Mouse (Mus musculus): ENCODE measurements around the gene 1110017D15Rik. TPM values are rescaled to one million over a fixed set of nuclear protein-coding genes. Genes with fewer than 3 reads are reported as not detected.

The 1110017D15Rik gene
- polyA plus RNA-seq (2016; fragmentation: Nextera tagmentation; extraction: Ambion mirVana) = 3.8 and 6.1 TPM in 2 replicates

- Histone ChIP-seq H3K4me1 (peaks cover 23% of the 10 kb centered on the region), H3K4me3 (no peak within 1 kb of the TSS), H3K27me3 (ENCODE audit: poor library complexity, severe bottlenecking) (peaks cover 29% of the 10 kb centered on the region), H3K27ac (peak within 1 kb of the TSS; percentile 48; the same call in 1 of the 2 replicates), H3K36me3 (replicated peaks) (peaks cover 4% of the 10 kb centered on the region; the same call in 1 of the 2 replicates), H3K9me3 (no peaks in the 10 kb centered on the region)
- no peak for DNase-seq (ENCODE audit: extremely low spot score, low spot score)
- 93% methylated on average over 2 of the region's 2 CpGs for WGBS
Measured at GRCm38 (mm10) chr4:41517233-41517632, at the start of gene 1110017D15Rik. Gene 1110017D15Rik, minus strand, starts transcription at chr4:41517333.

DNA sequence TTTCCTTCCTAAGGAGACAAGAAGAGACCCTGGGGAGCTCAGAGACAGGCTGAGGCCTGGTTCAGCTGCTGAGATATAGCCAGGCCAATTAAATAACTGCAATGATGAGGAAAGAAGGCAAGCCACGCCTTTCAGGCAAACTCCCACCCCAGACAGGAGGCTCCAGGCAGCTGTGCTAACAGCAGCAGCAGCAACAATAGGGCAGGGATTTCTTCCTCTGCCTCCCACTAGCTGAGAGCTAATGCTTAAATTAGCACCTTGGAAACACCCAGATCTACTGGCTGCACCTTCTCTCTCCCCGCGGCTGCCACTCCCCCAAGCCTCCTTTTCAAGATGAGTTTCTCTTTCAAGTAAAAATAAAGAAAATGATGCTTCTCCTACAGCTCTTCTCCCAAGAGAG, 49.0 kb upstream of the 1110017D15Rik start:
- no peaks in the 10 kb centered on the region for H3K36me3 ChIP-seq (replicated peaks)
- H3K27ac ChIP-seq = no peak overlapping the region
- no peaks in the 10 kb centered on the region for H3K9me3 ChIP-seq
- 3% methylated on average over 3 of the region's 3 CpGs for WGBS
- no peak overlapping the region; the same call in 1 of the 2 replicates for H3K4me3 ChIP-seq
- no peak for DNase-seq (ENCODE audit: extremely low spot score, low spot score)
- peaks cover 38% of the 10 kb centered on the region for H3K4me1 ChIP-seq
- peaks cover 31% of the 10 kb centered on the region for H3K27me3 ChIP-seq (ENCODE audit: poor library complexity, severe bottlenecking)

- Histone ChIP-seq H3K4me1 (peaks cover 20% of the 10 kb centered on the region), H3K36me3 (replicated peaks) (no peaks in the 10 kb centered on the region), H3K4me3 (no peak overlapping the region), H3K27ac (no peak overlapping the region), H3K27me3 (ENCODE audit: poor library complexity, severe bottlenecking) (peaks cover 15% of the 10 kb centered on the region), H3K9me3 (no peaks in the 10 kb centered on the region)
- whole genome bisulfite sequencing = 90% methylated on average over 5 of the region's 5 CpGs
- DNase-seq (ENCODE audit: extremely low spot score, low spot score) = no peak
Measured at GRCm38 (mm10) chr4:41563297-41563696, 46.2 kb upstream of the 1110017D15Rik start.

DNA sequence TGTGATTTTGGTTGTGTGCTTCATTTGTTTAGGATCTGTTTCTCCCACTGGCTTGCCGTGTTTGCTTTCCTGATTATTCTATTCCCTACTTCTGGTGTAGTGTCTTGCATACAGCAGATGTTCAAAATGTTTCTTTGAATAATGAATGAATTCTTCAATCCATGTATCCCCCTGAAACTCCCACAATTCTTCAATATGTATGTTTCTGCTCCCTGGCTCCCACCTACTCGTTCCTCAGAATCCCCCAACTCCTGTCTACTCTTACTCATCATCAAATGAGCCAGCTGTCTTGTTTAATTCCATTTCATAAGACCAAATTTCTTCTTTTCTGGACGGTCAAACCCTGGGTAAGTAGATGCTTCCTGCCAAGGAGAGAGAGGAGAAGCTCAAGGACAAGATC, 40.0 kb upstream of the 1110017D15Rik start:
- DNase-seq (ENCODE audit: extremely low spot score, low spot score) = no peak
- Histone ChIP-seq H3K4me3 (no peak overlapping the region), H3K9me3 (no peaks in the 10 kb centered on the region), H3K4me1 (peaks cover 33% of the 10 kb centered on the region), H3K27me3 (ENCODE audit: poor library complexity, severe bottlenecking) (no peaks in the 10 kb centered on the region), H3K27ac (no peak overlapping the region), H3K36me3 (replicated peaks) (no peaks in the 10 kb centered on the region)
- 86% methylated on average over 3 of the region's 3 CpGs for WGBS

DNA sequence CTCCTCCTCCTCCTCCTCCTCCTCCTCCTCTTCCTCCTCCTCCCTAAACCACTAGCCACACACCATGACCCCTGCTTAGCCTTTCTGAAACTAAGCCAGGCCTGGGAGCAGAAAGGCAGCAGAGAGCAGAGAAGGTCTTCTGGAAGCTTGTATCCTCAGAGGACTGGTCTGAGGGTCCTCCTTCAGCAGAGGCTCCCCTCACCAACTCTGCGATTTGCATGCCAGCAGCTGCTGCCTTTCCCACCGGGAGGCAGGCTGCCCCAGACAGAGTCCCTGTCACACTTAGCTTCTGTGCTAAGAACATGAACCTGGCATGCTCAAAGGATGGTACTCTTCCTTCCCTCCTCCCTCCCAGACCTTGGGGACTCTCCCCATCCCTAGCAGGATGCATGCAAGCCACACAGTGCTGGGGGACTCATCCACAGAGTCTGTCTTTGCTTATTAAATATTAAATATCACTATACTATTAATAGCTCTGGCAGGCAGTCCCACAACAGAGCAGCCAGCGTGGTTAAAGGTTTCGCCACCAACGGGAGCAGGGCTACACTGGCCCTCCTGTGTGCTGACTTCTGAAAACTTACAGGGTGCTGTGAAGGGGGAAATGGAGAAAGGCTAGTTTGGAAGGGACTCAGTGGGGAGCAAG, 39.3 kb upstream of the 1110017D15Rik start:
- Histone ChIP-seq H3K4me1 (peaks cover 34% of the 10 kb centered on the region), H3K4me3 (no peak overlapping the region), H3K9me3 (no peaks in the 10 kb centered on the region), H3K36me3 (replicated peaks) (no peaks in the 10 kb centered on the region), H3K27me3 (ENCODE audit: poor library complexity, severe bottlenecking) (no peaks in the 10 kb centered on the region), H3K27ac (0 out of 2 replicates have a peak overlapping the region, but pooled peaks have one; percentile 5)
- DNase-seq (ENCODE audit: extremely low spot score, low spot score) = no peak
- 67% methylated on average over 5 of the region's 5 CpGs for WGBS

GRCm38 (mm10) chr4:41554994-41555663, 38.0 kb upstream of the 1110017D15Rik start:
- Histone ChIP-seq H3K27ac (no peak overlapping the region), H3K36me3 (replicated peaks) (no peaks in the 10 kb centered on the region), H3K9me3 (no peaks in the 10 kb centered on the region), H3K27me3 (ENCODE audit: poor library complexity, severe bottlenecking) (no peaks in the 10 kb centered on the region), H3K4me3 (no peak overlapping the region), H3K4me1 (peaks cover 34% of the 10 kb centered on the region)
- WGBS = 83% methylated on average over 14 of the region's 14 CpGs
- no peak for DNase-seq (ENCODE audit: extremely low spot score, low spot score)

DNA sequence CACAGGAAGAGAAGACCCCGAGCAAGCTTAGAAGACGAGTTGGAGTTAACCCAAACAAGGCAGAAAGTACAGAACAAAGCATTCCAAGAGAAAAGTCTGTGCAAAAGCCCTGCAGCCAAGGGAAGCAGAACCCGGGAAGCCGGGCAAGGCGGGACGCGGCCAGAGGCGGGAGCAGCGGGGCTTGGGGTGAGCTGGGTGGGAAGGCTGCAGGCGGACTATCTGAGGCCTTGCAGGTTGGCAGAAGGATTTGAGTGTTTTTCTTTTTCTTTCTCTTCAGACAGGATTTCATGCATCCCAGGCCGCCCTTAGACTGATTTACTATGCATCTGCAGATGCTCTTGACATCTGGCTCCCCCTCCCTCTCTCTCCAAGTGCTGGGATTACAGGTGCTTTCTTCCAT, 36.0 kb upstream of the 1110017D15Rik start:
- WGBS = 68% methylated on average over 11 of the region's 11 CpGs
- no peak overlapping the region for H3K27ac ChIP-seq
- no peaks in the 10 kb centered on the region for H3K36me3 ChIP-seq (replicated peaks)

GRCm38 (mm10) chr4:41552529-41552928, 35.4 kb upstream of the 1110017D15Rik start:
- WGBS = 40% methylated on average over 6 of the region's 6 CpGs
- H3K27ac ChIP-seq = no peak overlapping the region
- no peak overlapping the region for H3K4me3 ChIP-seq
- peak; percentile 76 for DNase-seq (ENCODE audit: extremely low spot score, low spot score)
- H3K9me3 ChIP-seq = no peaks in the 10 kb centered on the region
- H3K36me3 ChIP-seq (replicated peaks) = no peaks in the 10 kb centered on the region
- peaks cover 34% of the 10 kb centered on the region for H3K4me1 ChIP-seq
- H3K27me3 ChIP-seq (ENCODE audit: poor library complexity, severe bottlenecking) = no peaks in the 10 kb centered on the region

More for the DNA sequence above, 36.0 kb upstream of the 1110017D15Rik start:
- no peaks in the 10 kb centered on the region for H3K27me3 ChIP-seq (ENCODE audit: poor library complexity, severe bottlenecking)
- no peaks in the 10 kb centered on the region for H3K9me3 ChIP-seq
- no peak overlapping the region for H3K4me3 ChIP-seq
- peaks cover 34% of the 10 kb centered on the region for H3K4me1 ChIP-seq
- DNase-seq (ENCODE audit: extremely low spot score, low spot score) = no peak

- Histone ChIP-seq H3K4me1 (peaks cover 7% of the 10 kb centered on the region), H3K27ac (no peak overlapping the region), H3K9me3 (no peaks in the 10 kb centered on the region), H3K36me3 (replicated peaks) (no peaks in the 10 kb centered on the region), H3K4me3 (no peak overlapping the region), H3K27me3 (ENCODE audit: poor library complexity, severe bottlenecking) (peaks cover 7% of the 10 kb centered on the region; the same call in 1 of the 2 replicates)
- 92% methylated on average over 1 of the region's 1 CpGs for WGBS
- DNase-seq (ENCODE audit: extremely low spot score, low spot score) = no peak
Measured at GRCm38 (mm10) chr4:41547086-41547485, 30.0 kb upstream of the 1110017D15Rik start.

DNA sequence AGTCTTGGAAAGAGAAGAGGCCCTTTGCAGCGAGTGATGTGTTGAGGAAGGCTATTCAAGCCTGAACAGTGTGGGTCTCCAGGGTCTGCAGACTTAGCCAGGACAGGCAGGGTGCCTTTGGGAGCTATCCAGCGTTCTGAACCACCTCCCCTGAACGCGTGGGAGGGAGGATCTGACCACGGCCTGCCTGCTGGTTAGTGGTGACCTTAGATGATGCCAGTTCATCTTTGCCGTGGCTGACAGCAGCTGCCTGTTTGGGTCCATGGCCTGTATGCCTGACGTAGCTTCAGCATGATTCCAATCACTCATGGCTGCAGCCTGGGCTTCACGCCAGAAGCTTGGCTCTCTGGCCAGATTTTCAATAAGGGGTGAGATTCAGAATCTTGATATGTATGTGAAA, 28.9 kb upstream of the 1110017D15Rik start:
- H3K27ac ChIP-seq = no peak overlapping the region
- no peak overlapping the region for H3K4me3 ChIP-seq
- no peaks in the 10 kb centered on the region for H3K9me3 ChIP-seq
- H3K27me3 ChIP-seq (ENCODE audit: poor library complexity, severe bottlenecking) = peaks cover 7% of the 10 kb centered on the region; the same call in 1 of the 2 replicates
- H3K4me1 ChIP-seq = peaks cover 6% of the 10 kb centered on the region; the same call in 1 of the 2 replicates
- no peak for DNase-seq (ENCODE audit: extremely low spot score, low spot score)
- no peaks in the 10 kb centered on the region for H3K36me3 ChIP-seq (replicated peaks)
- 24% methylated on average over 8 of the region's 8 CpGs for WGBS

- no peak overlapping the region for H3K4me3 ChIP-seq
- H3K4me1 ChIP-seq = peaks cover 6% of the 10 kb centered on the region; the same call in 1 of the 2 replicates
- no peak overlapping the region for H3K27ac ChIP-seq
- H3K27me3 ChIP-seq (ENCODE audit: poor library complexity, severe bottlenecking) = peaks cover 7% of the 10 kb centered on the region; the same call in 1 of the 2 replicates
- no peaks in the 10 kb centered on the region; the same call in 1 of the 2 replicates for H3K9me3 ChIP-seq
- WGBS = 90% methylated on average over 8 of the region's 8 CpGs
- no peaks in the 10 kb centered on the region; the same call in 1 of the 2 replicates for H3K36me3 ChIP-seq (replicated peaks)
- DNase-seq (ENCODE audit: extremely low spot score, low spot score) = no peak
Measured at GRCm38 (mm10) chr4:41542136-41542535, 25.0 kb upstream of the 1110017D15Rik start.

DNA sequence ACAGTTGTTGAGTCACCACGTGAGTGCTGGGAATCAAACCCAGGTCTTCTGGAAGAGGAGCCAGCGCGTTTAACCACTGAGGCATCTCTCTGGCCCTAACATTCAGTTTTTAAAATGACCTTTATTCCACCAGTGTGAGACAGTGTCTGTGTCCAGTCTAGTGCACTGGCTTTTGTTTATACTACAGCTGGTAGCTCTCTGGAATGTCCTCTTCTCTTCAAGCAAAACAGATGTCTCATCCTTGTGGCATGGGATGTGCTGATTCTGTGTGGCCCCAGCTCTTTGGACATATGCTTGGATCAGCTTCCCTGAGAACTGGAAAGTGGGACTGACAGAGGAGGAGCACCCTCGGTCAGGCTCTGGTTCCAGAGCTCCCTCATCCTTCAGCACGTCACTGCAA, 17.7 kb upstream of the 1110017D15Rik start:
- WGBS = 82% methylated on average over 5 of the region's 5 CpGs
- no peaks in the 10 kb centered on the region for H3K27me3 ChIP-seq (ENCODE audit: poor library complexity, severe bottlenecking)
- H3K36me3 ChIP-seq (replicated peaks) = no peaks in the 10 kb centered on the region; the same call in 1 of the 2 replicates

GRCm38 (mm10) chr4:41532420-41532819, 15.3 kb upstream of the 1110017D15Rik start:
- H3K36me3 ChIP-seq (replicated peaks) = no peaks in the 10 kb centered on the region
- no peak for DNase-seq (ENCODE audit: extremely low spot score, low spot score)
- no peak overlapping the region for H3K27ac ChIP-seq
- no peaks in the 10 kb centered on the region; the same call in 1 of the 2 replicates for H3K9me3 ChIP-seq
- no peaks in the 10 kb centered on the region for H3K27me3 ChIP-seq (ENCODE audit: poor library complexity, severe bottlenecking)
- 25% methylated on average over 6 of the region's 6 CpGs for WGBS
- H3K4me3 ChIP-seq = no peak overlapping the region
- peaks cover 35% of the 10 kb centered on the region for H3K4me1 ChIP-seq

More for the DNA sequence above, 17.7 kb upstream of the 1110017D15Rik start:
- Histone ChIP-seq H3K27ac (no peak overlapping the region), H3K4me3 (no peak overlapping the region), H3K9me3 (no peaks in the 10 kb centered on the region; the same call in 1 of the 2 replicates), H3K4me1 (peaks cover 17% of the 10 kb centered on the region)
- DNase-seq (ENCODE audit: extremely low spot score, low spot score) = no peak

All from forebrain, embryonic 10.5 days (tissue).